In the genomic region with DNA sequence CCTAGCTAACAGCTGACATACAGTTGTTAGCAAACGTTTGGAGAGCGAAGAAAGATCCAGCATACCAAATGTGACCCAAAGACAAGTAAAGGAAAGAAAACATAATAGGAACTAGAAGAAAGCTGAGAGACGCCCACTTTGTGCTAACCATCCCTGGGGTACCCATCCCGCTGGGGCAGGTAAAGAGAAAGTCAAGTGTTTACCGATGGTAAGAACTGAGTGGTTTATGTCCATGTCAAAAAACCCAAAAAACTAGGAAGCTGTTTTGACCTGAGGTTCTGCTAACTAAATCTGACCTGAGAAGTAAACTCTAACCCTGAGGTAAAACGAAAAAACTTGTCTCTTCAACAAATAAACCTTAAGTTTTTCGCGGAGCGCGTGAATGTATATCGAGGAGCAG, we compare ENCODE assay signal across 8 mouse cellular contexts. TPM values are rescaled to one million over a fixed set of nuclear protein-coding genes. Genes with fewer than 3 reads are reported as not detected.
DNase-seq lines count a peak whose midpoint lies in the region; ATAC-seq and TF ChIP-seq lines count a peak whose summit lies in the region.

No protein-coding gene starts in this region.

- H3K79me2 ChIP-seq in heart, adult 2 months (replicated peaks; ENCODE audit: control insufficient read depth, insufficient read depth, low read length): no peaks in the 10 kb centered on the region
- peaks cover 38% of the 10 kb centered on the region for H3K79me2 ChIP-seq in macrophage (ENCODE audit: inconsistent target)

- WGBS in heart, adult 2 months: 19% methylated on average over 11 of the region's 11 CpGs
- 14% methylated on average over 11 of the region's 11 CpGs for WGBS in forebrain, postnatal 0 days
- WGBS in macrophage (ENCODE audit: missing documents): 21% methylated on average over 11 of the region's 11 CpGs

- no peak overlapping the region for H3K9ac ChIP-seq in heart, adult 2 months (ENCODE audit: low read depth, low read length)
- peak overlapping the region; percentile 64 for H3K9ac ChIP-seq in forebrain, postnatal 0 days

- H3K4me1 ChIP-seq in heart, adult 2 months (ENCODE audit: control insufficient read depth, insufficient read depth, low read length): peaks cover 3% of the 10 kb centered on the region
- peaks cover 39% of the 10 kb centered on the region for H3K4me1 ChIP-seq in E14TG2a.4 (replicated peaks; ENCODE audit: low read depth, low read length)
- peaks cover 6% of the 10 kb centered on the region for H3K4me1 ChIP-seq in forebrain, postnatal 0 days (ENCODE audit: insufficient read depth)

- TF ChIP-seq EP300 in heart, adult 2 months (IDR thresholded peaks at IDR 0.05; ENCODE audit: insufficient read depth, low read depth, low read length): no peak

- no peaks in the 10 kb centered on the region for H3K9me3 ChIP-seq in E14TG2a.4 (ENCODE audit: low read length)
- no peaks in the 10 kb centered on the region for H3K9me3 ChIP-seq in forebrain, postnatal 0 days (ENCODE audit: low read length)

- peak overlapping the region; percentile 85 for H3K4me2 ChIP-seq in forebrain, postnatal 0 days (ENCODE audit: low read depth)

- ATAC-seq in forebrain, postnatal 0 days: no peak

- no peak overlapping the region for H3K27ac ChIP-seq in heart, adult 2 months
- H3K27ac ChIP-seq in forebrain, postnatal 0 days (ENCODE audit: low read depth, low read length): no peak overlapping the region
- no peak overlapping the region for H3K27ac ChIP-seq in macrophage

- peaks cover 22% of the 10 kb centered on the region for H3K36me3 ChIP-seq in heart, adult 2 months (ENCODE audit: control insufficient read depth, insufficient read depth, low read length)
- peaks cover 33% of the 10 kb centered on the region for H3K36me3 ChIP-seq in E14TG2a.4 (ENCODE audit: insufficient read depth, low read length)
- no peaks in the 10 kb centered on the region for H3K36me3 ChIP-seq in forebrain, postnatal 0 days (ENCODE audit: insufficient read depth)
- no peaks in the 10 kb centered on the region for H3K36me3 ChIP-seq in macrophage (ENCODE audit: inconsistent target)

- intact Hi-C loops in heart, adult 2 months (cut with DNase I): loop anchor here (2.0 to 10.0 kb wide), 4 partner anchors 100 to 1332 kb away; a partner anchor contains a TSS

- TF ChIP-seq CTCF in heart, adult 2 months (IDR thresholded peaks at IDR 0.05): no peak
- TF ChIP-seq CTCF in E14TG2a.4 (conservative IDR thresholded peaks at IDR 0.05; ENCODE audit: low read length): no peak
- no peak for TF ChIP-seq CTCF in forebrain, postnatal 0 days (IDR thresholded peaks at IDR 0.05; ENCODE audit: low read depth)

- no peak for TF ChIP-seq POLR2A in heart, adult 2 months (IDR thresholded peaks at IDR 0.05; ENCODE audit: insufficient read depth, low read depth, low read length)

- DNase-seq in heart, adult 2 months: no peak
- no peak for DNase-seq in heart, adult 8-10 months (ENCODE audit: low spot score)
- no peak for DNase-seq in forebrain, postnatal 0 days
- DNase-seq in embryo, embryonic 10 days (ENCODE audit: low spot score): no peak
- no peak for DNase-seq in right cerebral cortex, postnatal 25 days
- no peak for DNase-seq in spleen, postnatal 4 days (ENCODE audit: low spot score in 2 of 2)

- peak overlapping the region; percentile 61 for H3K4me3 ChIP-seq in heart, adult 2 months
- H3K4me3 ChIP-seq in E14TG2a.4 (replicated peaks; ENCODE audit: low read length): peak overlapping the region; percentile 85
- peak overlapping the region; percentile 71 for H3K4me3 ChIP-seq in forebrain, postnatal 0 days (ENCODE audit: low read depth, low read length)
- peak overlapping the region; percentile 73 for H3K4me3 ChIP-seq in macrophage (ENCODE audit: inconsistent target)

- no peaks in the 10 kb centered on the region for H3K27me3 ChIP-seq in heart, adult 2 months (ENCODE audit: control insufficient read depth, insufficient read depth, low read length)
- H3K27me3 ChIP-seq in E14TG2a.4 (ENCODE audit: insufficient read depth, low read length): no peaks in the 10 kb centered on the region
- H3K27me3 ChIP-seq in forebrain, postnatal 0 days (ENCODE audit: insufficient read depth, low read length): no peaks in the 10 kb centered on the region

RNA-seq across cellular contexts. Expression of a gene that starts 0.5 kb away (rescaled TPM):
- 1 to 10 TPM; 5.3 to 7.3 TPM for total RNA-seq in heart, adult 2 months (2021)
- polyA plus RNA-seq in heart, adult 2 months (2012; rRNA removed): 3.2 and 5.4 TPM in 2 replicates
- 1 to 10 TPM; 4.4 to 7.5 (median 5.2) TPM for total RNA-seq in heart, adult 8-10 months (2022)
- 7.2 and 13.8 TPM in 2 replicates for total RNA-seq in forebrain, postnatal 0 days (2014; rRNA removed)
- polyA plus RNA-seq in forebrain, postnatal 0 days (2015; fragmentation: Nextera tagmentation; extraction: Ambion mirVana): 7.7 and 8.8 TPM in 2 replicates
- 10 to 100 TPM in 20 of 26 experiments, 1 to 10 TPM in 6; 6.3 to 52.7 (median 17.4) TPM for total RNA-seq in macrophage (2018; cell fraction: chromatin; rRNA removed)
- 1 to 10 TPM; 2.4 to 6.4 (median 4.4) TPM for total RNA-seq in macrophage (2018; cell fraction: cytosol; rRNA removed)
- total RNA-seq in macrophage (2018; cell fraction: nucleus; rRNA removed): 10 to 100 TPM in 17 of 26 experiments, 1 to 10 TPM in 9; 3.6 to 33.7 (median 13.9) TPM
- polyA plus RNA-seq in macrophage (2018): 5.0 to 5.9 TPM (median 5.3 TPM) in 3 replicates

RNA-seq across cellular contexts. Expression of a gene that starts 0.6 kb away (rescaled TPM):
- total RNA-seq in heart, adult 2 months (2021): not detected
- 0.25 TPM in 1 of 2 replicates, not detected in the other for polyA plus RNA-seq in heart, adult 2 months (2012; rRNA removed)
- total RNA-seq in heart, adult 8-10 months (2022): not detected
- total RNA-seq in forebrain, postnatal 0 days (2014; rRNA removed): 2.9 and 4.1 TPM in 2 replicates
- polyA plus RNA-seq in forebrain, postnatal 0 days (2015; fragmentation: Nextera tagmentation; extraction: Ambion mirVana): 1.6 and 3.3 TPM in 2 replicates
- total RNA-seq in macrophage (2018; cell fraction: chromatin; rRNA removed): 1 to 10 TPM in 3 of 26 experiments, under 1 TPM in 13, not detected in 10; 0.29 to 1.7 (median 0.49) TPM
- under 1 TPM in 10 of 26 experiments, not detected in 16; 0.06 to 0.30 (median 0.09) TPM for total RNA-seq in macrophage (2018; cell fraction: cytosol; rRNA removed)
- under 1 TPM in 9 of 26 experiments, not detected in 17; 0.20 to 0.78 (median 0.39) TPM for total RNA-seq in macrophage (2018; cell fraction: nucleus; rRNA removed)
- not detected in 3 replicates for polyA plus RNA-seq in macrophage (2018)
